Mouse (Mus musculus): ENCODE results near the gene Ss18l1. TPM values are rescaled to one million over a fixed set of nuclear protein-coding genes. Genes with fewer than 3 reads are reported as not detected.

Gene Ss18l1
- total and polyA plus RNA-seq, 3 experiments: 2.5 to 4.3 (median 4.2) TPM

GRCm38 (mm10) chr2:180117485-180118194 is 75.3 kb downstream of the Ss18l1 start:
- ATAC-seq (ENCODE audit: extremely low read depth, insufficient number of reproducible peaks, low FRiP score, poor library complexity, severe bottlenecking): no peak
- no peaks in the 10 kb centered on the region for H3K9me3 ChIP-seq (replicated peaks)
- H3K4me3 ChIP-seq (ENCODE audit: low read depth, low read length): no peak overlapping the region
- peaks cover 51% of the 10 kb centered on the region for H3K4me1 ChIP-seq (ENCODE audit: insufficient read depth, low read depth, low read length)
- H3K27me3 ChIP-seq (ENCODE audit: insufficient read depth, low read length): peaks cover 52% of the 10 kb centered on the region
- no peak for TF ChIP-seq GATA1 (IDR thresholded peaks at IDR 0.05; ENCODE audit: borderline replicate concordance, low read length)
- no peak for TF ChIP-seq POLR2AphosphoS5 (IDR thresholded peaks at IDR 0.05; ENCODE audit: insufficient replicate concordance, low read depth, low read length)
- no peak for TF ChIP-seq TAL1 (conservative IDR thresholded peaks at IDR 0.05; ENCODE audit: low read depth, low read length)
- no peak for TF ChIP-seq GATA2 (IDR thresholded peaks at IDR 0.05; ENCODE audit: borderline replicate concordance, low read depth, low read length)
- no peak for TF ChIP-seq CTCF (IDR thresholded peaks at IDR 0.05; ENCODE audit: low read depth, low read length)
- peaks cover 9% of the 10 kb centered on the region for H3K36me3 ChIP-seq (replicated peaks)
- DNase-seq (ENCODE audit: low spot score): no peak

GRCm38 (mm10) chr2:180118661-180119438 is 76.5 kb downstream of the Ss18l1 start, which contains the start of gene Osbpl2:
Osbpl2 (plus strand) TSS chr2:180119306.
- Histone ChIP-seq H3K36me3 (replicated peaks) (peaks cover 20% of the 10 kb centered on the region), H3K9me3 (replicated peaks) (no peaks in the 10 kb centered on the region), H3K4me1 (ENCODE audit: insufficient read depth, low read depth, low read length) (peaks cover 51% of the 10 kb centered on the region), H3K4me3 (ENCODE audit: low read depth, low read length) (peak within 1 kb of the TSS; percentile 90), H3K27me3 (ENCODE audit: insufficient read depth, low read length) (peaks cover 41% of the 10 kb centered on the region)
- TF ChIP-seq POLR2AphosphoS5 (IDR thresholded peaks at IDR 0.05; ENCODE audit: insufficient replicate concordance, low read depth, low read length) (no peak), GATA1 (IDR thresholded peaks at IDR 0.05; ENCODE audit: borderline replicate concordance, low read length) (no peak), TAL1 (conservative IDR thresholded peaks at IDR 0.05; ENCODE audit: low read depth, low read length) (no peak), CTCF (IDR thresholded peaks at IDR 0.05; ENCODE audit: low read depth, low read length) (no peak), GATA2 (IDR thresholded peaks at IDR 0.05; ENCODE audit: borderline replicate concordance, low read depth, low read length) (no peak)
- ATAC-seq (ENCODE audit: extremely low read depth, insufficient number of reproducible peaks, low FRiP score, poor library complexity, severe bottlenecking): peak; percentile 99
- DNase-seq (ENCODE audit: low spot score): peak; percentile 100

Other genes with a start within 250 kb of the Ss18l1 start
- 37.3 and 45.7 TPM in 2 replicates for gene Taf4, start 65.9 kb upstream of the Ss18l1 start, total RNA-seq (2014; fragmentation: Nextera tagmentation)
- gene Taf4, start 65.9 kb upstream of the Ss18l1 start, total RNA-seq (2017): 9.3 and 14.2 TPM in 2 replicates
- gene Taf4, start 65.9 kb upstream of the Ss18l1 start, polyA plus RNA-seq (2012): 29.3 and 32.3 TPM in 2 replicates
- 19.9 and 27.5 TPM in 2 replicates for gene Lsm14b, start 17.5 kb upstream of the Ss18l1 start, total RNA-seq (2014; fragmentation: Nextera tagmentation)
- 39.2 and 41.1 TPM in 2 replicates for gene Lsm14b, start 17.5 kb upstream of the Ss18l1 start, total RNA-seq (2017)
- gene Lsm14b, start 17.5 kb upstream of the Ss18l1 start, polyA plus RNA-seq (2012): 44.4 and 57.6 TPM in 2 replicates
- gene Psma7, start 76 bp upstream of the Ss18l1 start, total RNA-seq (2014; fragmentation: Nextera tagmentation): 144 and 148 TPM in 2 replicates
- 305 TPM in 2 replicates for gene Psma7, start 76 bp upstream of the Ss18l1 start, total RNA-seq (2017)
- gene Psma7, start 76 bp upstream of the Ss18l1 start, polyA plus RNA-seq (2012): 81.2 and 94.1 TPM in 2 replicates
- gene Mtg2, start 28.1 kb downstream of the Ss18l1 start, total RNA-seq (2014; fragmentation: Nextera tagmentation): 11.0 and 12.3 TPM in 2 replicates
- gene Mtg2, start 28.1 kb downstream of the Ss18l1 start, total RNA-seq (2017): 21.7 and 24.8 TPM in 2 replicates
- 12.9 and 14.8 TPM in 2 replicates for gene Mtg2, start 28.1 kb downstream of the Ss18l1 start, polyA plus RNA-seq (2012)
- gene Hrh3, start 62.0 kb downstream of the Ss18l1 start, total RNA-seq (2014; fragmentation: Nextera tagmentation): not detected in 2 replicates
- 0.11 TPM in 1 of 2 replicates, not detected in the other for gene Hrh3, start 62.0 kb downstream of the Ss18l1 start, total RNA-seq (2017)
- not detected in 2 replicates for gene Hrh3, start 62.0 kb downstream of the Ss18l1 start, polyA plus RNA-seq (2012)
- gene Osbpl2, start 76.8 kb downstream of the Ss18l1 start, total RNA-seq (2014; fragmentation: Nextera tagmentation): 20.9 and 25.6 TPM in 2 replicates
- 24.5 and 25.0 TPM in 2 replicates for gene Osbpl2, start 76.8 kb downstream of the Ss18l1 start, total RNA-seq (2017)
- gene Osbpl2, start 76.8 kb downstream of the Ss18l1 start, polyA plus RNA-seq (2012): 16.3 and 22.0 TPM in 2 replicates
- 140 and 155 TPM in 2 replicates for gene Adrm1, start 129.0 kb downstream of the Ss18l1 start, total RNA-seq (2014; fragmentation: Nextera tagmentation)
- 66.4 and 74.4 TPM in 2 replicates for gene Adrm1, start 129.0 kb downstream of the Ss18l1 start, total RNA-seq (2017)
- 554 and 822 TPM in 2 replicates for gene Adrm1, start 129.0 kb downstream of the Ss18l1 start, polyA plus RNA-seq (2012)
- gene Lama5, start 183.3 kb downstream of the Ss18l1 start, total RNA-seq (2014; fragmentation: Nextera tagmentation): 65.1 and 99.6 TPM in 2 replicates
- gene Lama5, start 183.3 kb downstream of the Ss18l1 start, total RNA-seq (2017): 25.4 and 25.5 TPM in 2 replicates
- 64.8 and 69.2 TPM in 2 replicates for gene Lama5, start 183.3 kb downstream of the Ss18l1 start, polyA plus RNA-seq (2012)
- gene Rps21, start 214.9 kb downstream of the Ss18l1 start, total RNA-seq (2014; fragmentation: Nextera tagmentation): 629 and 653 TPM in 2 replicates
- 2,631 and 2,791 TPM in 2 replicates for gene Rps21, start 214.9 kb downstream of the Ss18l1 start, total RNA-seq (2017)
- gene Rps21, start 214.9 kb downstream of the Ss18l1 start, polyA plus RNA-seq (2012): 384 and 1,622 TPM in 2 replicates
- 8.7 and 12.1 TPM in 2 replicates for gene Cables2, start 231.0 kb downstream of the Ss18l1 start, total RNA-seq (2014; fragmentation: Nextera tagmentation)
- 9.7 and 10.9 TPM in 2 replicates for gene Cables2, start 231.0 kb downstream of the Ss18l1 start, total RNA-seq (2017)
- 14.5 and 23.6 TPM in 2 replicates for gene Cables2, start 231.0 kb downstream of the Ss18l1 start, polyA plus RNA-seq (2012)
- gene Rbbp8nl, start 247.4 kb downstream of the Ss18l1 start, total RNA-seq (2014; fragmentation: Nextera tagmentation): not detected in 2 replicates
- 0.11 TPM in 1 of 2 replicates, not detected in the other for gene Rbbp8nl, start 247.4 kb downstream of the Ss18l1 start, total RNA-seq (2017)
- not detected in 2 replicates for gene Rbbp8nl, start 247.4 kb downstream of the Ss18l1 start, polyA plus RNA-seq (2012)